Mouse (Mus musculus) embryo, embryonic 9.5 days (tissue): ENCODE data around the gene Ncdn.
A peak's percentile ranks its signal among the peaks of the same experiment; 100 is the strongest.

Source experiments
- DNase-seq: peaks from one replicate; pipeline ENCODE4 v3.0.0-alpha.2; 2017; ENCODE audit errors: extremely low spot score

The Ncdn gene

DNA sequence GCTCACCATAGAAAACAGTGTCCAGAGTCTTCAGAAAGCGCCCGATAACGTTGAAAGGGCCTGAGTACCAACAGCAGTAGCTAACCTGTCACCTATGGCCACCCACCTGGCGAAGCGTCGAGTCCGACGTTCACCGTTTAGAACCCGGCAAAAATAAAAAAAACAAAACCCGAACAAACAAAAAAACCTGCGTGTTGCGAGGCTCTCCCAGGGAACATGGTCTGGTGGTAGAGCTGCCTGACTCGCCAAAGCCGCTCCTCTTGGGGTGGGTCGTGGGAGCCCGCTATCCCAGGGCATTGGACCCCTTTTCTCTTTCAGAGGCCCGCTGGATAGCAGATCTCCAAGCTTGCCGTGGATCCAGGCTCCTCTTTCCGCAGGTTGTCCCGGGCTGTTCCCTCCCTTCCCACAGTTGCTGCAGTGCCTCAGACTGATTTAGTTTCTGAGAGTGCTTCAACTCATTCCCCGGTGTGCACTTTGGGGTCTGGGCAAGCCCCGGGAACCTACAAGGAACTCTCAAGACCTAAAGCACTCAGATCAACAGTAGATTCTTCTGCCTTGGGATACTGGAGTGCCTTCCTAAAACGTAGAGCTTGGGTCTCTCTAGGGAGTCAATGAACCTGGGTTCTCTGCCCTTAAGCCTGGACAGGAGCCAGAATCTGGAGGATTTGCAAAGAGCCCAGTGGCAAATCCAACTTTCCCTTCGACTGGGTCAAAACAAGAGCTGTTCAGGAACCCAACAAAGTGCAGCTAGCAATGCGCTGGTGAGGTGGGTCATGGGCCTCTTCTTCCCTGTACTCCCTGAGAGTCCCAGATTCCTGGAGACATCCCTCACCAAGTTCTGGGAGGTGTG, 20.5 kb downstream of the Ncdn start:
- DNase-seq, result peak; percentile 14

DNA sequence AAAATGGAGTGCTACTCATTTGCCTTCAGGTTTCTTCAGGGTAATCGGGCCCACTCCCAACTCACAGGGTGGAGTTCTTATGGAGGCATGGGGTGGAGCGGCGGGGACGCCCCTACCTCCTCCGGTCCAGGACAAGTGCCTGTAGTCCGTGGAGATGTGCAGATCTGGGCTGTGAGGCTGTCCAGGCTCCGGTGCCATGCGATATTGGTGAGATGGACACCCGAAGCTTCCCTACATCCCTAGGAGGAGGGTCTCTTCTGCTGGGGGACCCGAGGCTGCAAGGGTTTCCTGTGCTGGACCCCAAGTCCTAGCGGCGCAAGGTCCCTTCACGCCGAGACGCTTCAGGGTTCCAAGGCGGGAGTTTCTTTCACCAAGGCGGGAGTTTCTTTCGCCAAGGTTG, 21.1 kb downstream of the Ncdn start:
- no peak for DNase-seq

DNA sequence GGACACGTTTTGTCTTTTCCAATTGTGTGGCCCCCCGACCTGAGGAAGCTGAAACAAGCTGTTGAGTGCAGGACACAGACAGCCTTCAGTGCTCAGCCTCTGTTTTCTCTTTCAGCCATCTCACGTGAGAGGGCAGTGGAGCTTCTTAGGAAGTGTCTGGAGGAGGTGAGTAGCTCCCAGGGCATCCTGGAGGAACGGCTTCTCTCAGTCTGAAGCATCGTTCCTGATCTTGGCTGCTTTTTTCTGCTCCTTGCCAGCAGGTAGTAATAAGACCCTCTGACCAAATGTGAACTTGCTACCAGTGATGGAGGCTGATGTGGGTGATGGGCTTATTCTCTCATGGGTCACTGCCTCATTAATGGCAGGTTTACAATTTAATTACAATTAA, 45.8 kb downstream of the Ncdn start:
- DNase-seq, result no peak

DNA sequence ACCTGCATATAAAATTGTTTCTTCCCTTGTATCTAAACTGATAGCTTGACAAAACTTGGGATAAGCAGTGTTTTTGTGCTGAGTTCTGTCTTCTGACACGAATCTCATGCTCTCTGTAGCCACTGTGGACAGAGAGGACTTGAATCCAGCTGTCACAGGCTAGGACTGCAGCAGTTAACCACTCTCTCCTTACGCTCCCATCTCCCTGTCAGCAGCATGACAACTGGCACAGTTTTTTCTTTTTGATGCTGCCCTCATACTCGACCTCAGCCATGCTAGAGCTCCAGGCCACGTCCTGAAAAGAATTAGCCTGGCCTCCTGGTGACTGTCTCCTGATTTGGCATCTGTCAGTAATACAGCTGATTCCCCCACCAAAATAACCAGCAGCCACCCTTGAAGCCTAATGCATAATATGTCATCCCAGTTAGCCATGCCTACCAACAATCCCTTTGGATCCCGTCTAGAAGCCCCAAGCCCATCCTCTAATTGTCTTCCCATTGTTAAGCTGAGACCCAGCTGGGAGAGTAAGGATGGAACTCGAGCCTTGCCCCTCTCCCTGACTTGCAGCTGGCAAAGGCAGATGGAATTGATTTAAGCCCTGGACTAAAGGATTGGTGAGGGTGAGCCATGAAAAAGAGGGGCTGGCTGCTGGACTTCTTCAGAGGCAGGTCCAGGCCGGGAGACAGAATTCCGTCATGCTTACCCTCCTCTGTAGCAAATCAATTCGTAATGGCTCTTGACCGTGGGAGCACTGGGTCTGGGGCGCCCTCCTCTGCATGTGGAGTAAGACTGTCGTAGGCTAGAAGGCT, 46.4 kb downstream of the Ncdn start:
- peak; percentile 48 for DNase-seq

DNA sequence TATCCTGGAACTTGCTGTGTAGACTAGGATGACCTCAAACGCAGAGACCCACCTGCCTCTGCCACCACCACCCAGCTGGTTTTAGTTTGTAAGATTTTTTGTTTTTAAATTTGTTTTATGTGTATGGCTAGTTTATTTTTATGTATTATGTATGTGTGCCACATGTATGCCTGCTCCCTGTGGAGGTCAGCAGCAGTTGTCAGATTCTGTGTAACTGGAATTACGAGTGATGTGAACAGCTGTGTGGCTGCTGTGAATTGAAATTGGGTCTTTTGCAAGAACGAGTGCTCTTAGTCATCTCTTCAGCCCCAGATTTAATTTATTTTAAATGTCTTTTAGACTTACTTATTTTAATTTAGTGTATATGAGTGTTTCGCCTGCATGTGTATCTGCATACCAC, 56.3 kb downstream of the Ncdn start:
- DNase-seq, result no peak
